Mouse (Mus musculus): Measurements from ENCODE around the gene Gm6217.
"Not testable (repeated sequence)": the region's sequence is repeated elsewhere in the genome, so short reads cannot be mapped to it uniquely, and the experiment has no call there.

Gene Gm6217

DNA sequence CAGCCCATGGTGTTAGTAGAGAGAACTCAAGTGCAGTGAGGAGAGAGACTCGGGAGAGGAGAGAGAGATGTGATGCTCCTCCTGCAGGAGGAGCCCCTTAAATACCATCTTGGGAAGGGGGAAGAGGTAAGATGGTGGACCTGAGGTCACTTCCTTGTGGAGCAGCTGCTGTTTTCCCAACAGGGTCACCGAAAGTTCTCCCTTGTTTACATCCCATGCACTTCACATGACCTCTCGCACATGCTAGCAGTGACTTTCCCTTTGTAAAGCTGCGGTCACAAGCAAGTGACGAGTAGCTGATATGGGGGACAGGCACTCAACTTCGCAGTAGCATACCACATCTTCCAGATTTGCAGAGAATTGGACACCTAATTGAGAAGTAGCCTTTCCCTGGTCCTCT is at the start of gene Gm6217:
Gene Gm6217 (minus strand): TSS at position 74 of the 400 bp plus-strand sequence.
- DNase-seq (ENCODE audit: low spot score in 2 of 2), result not testable (repeated sequence)

DNA sequence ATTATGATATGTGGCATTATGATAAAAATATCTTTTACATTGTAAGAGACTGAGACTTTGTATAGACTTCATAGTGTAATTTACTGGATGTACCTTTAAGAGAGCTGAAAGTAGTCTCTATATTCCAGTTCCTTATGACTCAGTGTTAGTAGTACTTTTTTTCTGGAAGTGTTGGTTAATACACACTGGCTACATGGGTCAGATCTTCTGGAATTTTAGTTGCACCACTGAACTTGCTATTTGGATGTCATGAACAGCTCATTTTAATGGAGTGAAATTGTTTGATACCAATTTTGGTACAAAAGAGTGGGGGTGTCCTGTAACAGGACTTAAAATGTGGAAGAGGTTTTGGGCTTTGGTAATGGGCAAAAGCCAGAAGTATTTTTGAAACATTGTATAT is 46.6 kb upstream of the Gm6217 start:
- DNase-seq (ENCODE audit: low spot score in 2 of 2), result no peak

DNA sequence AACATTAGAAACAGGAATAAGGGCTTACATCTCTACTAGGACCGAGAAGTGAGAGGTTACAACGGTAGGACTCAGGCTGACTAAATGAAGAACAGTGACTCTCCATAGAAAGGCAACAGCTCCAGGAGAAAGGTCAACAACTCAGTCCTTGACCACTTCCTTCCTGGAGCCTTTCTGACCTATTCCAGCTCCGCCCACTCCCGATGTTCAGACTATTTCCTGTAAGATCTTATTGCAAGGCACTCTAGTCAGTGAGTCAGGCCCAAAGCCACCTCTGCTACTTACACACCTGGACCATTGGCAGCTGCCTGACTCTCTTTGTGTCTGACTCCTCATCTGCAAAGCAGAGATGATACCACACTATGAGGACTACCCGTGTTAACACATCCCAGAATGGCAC is 44.6 kb upstream of the Gm6217 start:
- DNase-seq (ENCODE audit: low spot score in 2 of 2), result no peak

DNA sequence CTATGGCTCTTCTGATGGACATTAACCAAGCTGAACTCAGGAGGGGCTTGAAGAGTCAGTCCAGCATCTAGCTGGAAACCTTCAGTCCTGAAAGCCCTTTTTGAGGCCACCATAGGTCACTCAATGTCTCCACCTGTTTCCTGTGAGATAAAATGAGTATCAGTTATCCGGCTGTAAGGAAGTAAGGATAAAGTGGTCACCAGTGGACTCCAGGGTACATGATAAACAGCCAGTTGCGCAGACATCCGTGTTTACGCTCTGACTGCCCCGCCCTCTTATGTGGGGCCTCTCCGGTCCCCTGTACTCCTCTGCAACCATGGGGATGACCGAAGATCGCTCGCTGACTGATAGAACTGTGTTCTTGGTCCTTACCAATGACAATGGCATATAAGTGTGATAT is 43.1 kb upstream of the Gm6217 start:
- DNase-seq (ENCODE audit: low spot score in 2 of 2), result no peak

DNA sequence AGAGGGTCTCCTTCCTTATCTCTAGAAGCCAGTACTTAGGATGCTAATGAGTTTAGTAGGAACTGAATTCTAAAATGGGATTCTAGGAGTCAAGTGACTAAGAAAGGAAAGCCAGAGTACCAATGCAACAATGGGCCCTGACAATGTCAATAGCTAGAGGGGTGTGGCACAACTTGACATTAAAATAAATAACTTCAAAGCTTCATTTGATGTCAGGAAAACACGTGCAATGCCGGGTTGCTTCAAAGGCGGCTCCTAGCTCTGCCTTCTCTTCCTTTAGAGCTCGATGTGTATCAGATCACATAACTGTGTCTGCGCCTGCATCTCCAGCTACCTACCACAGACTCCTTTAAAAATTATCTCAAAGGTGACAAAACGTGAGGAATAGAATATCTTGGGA is 42.7 kb upstream of the Gm6217 start:
- DNase-seq (ENCODE audit: low spot score in 2 of 2), result no peak

DNA sequence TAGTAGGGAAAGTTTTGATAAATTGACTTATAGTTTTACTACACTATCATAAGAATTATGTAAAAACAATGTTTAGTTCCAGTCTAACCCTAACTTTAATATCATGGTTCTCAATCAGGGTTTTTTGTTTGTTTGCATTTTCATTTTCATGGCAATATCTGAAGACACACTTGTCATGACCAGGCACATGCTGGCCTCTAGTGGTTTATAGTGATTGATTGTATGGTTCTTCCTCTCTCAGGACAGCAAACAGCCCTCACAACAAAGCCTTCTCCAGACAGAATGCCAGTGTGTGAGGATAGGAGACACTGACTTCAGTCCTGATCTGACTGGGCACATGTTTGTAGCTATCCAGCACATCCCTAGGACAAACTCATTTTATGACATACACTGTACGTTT is 42.0 kb upstream of the Gm6217 start:
- DNase-seq (ENCODE audit: low spot score in 2 of 2), result no peak

DNA sequence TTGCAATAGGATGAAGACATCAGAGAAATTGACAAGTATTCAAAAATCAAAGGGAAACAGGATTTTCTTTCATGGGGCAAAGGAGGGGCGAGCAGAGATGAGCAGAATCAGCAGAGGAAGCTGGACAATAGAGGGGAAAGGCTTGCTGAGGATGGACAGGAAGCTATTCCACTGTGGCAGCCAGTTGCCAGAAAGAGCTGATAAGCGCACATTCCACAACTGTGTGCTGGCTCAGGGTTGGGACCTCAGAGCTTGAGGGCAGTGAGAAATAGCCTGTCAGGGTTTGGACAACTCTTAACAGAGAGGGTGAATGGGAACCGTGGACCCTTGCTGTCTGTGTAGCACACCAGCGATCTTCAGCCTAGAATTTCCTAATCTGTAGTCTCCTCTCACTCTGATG is 40.8 kb upstream of the Gm6217 start:
- DNase-seq (ENCODE audit: low spot score in 2 of 2), result peak; percentile 18 to 21

DNA sequence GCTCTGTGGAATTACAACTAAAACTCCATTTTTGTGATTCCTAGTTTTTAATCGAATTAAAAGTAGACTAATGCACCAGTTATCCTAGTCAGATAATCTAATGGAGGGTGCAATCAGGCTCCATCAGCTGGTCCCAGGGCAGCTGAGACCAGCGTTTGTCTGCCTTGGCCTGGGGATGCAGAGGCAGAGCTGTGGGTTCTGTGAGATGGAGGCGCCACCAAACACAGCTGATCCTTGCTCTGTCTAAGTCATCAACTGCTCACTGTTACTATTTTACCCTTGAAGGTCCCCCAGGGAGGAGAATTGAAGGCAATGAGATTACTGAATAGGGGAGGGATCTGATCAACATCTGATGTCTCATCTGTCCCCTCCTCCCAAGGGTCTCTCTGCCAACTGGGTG is 35.2 kb upstream of the Gm6217 start:
- no peak for DNase-seq (ENCODE audit: low spot score in 2 of 2)

DNA sequence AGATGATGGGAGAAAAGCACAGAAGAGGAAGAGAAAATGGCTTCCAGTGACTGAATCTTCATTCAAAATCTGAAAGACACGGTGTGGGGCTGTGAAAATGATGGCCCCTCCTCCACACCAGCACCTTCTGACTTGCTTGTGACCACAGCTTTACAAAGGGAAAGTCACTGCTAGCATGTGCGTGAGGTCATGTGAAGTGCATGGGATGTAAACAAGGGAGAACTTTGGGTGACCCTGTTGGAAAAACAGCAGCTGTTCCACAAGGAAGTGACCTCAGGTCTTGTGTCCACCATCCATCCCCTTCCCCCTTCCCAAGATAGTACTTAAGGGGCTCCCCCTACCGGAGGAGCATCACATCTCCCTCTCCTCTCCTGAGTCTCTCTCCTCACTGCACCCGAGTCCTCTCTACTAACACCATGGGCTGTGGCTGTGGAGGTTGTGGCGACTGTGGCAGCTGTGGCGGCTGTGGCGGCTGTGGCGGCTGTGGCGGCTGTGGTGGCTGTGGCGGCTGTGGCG is 28.7 kb upstream of the Gm6217 start, which contains the start of gene Gm47955:
Gene Gm47955 (plus strand): TSS at position 417 of the 516 bp plus-strand sequence.
- DNase-seq (ENCODE audit: low spot score in 2 of 2), result no peak

DNA sequence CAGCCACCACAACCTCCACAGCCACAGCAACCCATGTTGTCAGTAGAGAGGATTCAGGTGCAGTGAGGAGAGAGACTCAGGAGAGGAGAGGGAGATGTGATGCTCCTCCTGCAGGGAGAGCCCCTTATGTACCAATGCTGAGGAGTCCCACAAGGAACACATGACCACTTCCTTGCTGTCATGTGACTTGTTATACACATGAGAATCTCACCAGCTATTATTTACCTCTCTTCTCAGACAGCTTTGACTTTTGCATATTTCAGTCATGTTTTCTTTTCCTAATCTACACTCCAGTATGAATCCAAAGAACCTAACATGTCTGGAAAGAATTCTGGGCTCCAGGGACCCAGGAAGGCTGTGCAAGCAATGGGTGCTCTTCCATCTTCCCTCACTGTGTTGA is 24.7 kb upstream of the Gm6217 start, which contains the start of gene Gm7544:
Gene Gm7544 (minus strand): TSS at position 101 of the 400 bp plus-strand sequence.
- not testable (repeated sequence) for DNase-seq (ENCODE audit: low spot score in 2 of 2)

DNA sequence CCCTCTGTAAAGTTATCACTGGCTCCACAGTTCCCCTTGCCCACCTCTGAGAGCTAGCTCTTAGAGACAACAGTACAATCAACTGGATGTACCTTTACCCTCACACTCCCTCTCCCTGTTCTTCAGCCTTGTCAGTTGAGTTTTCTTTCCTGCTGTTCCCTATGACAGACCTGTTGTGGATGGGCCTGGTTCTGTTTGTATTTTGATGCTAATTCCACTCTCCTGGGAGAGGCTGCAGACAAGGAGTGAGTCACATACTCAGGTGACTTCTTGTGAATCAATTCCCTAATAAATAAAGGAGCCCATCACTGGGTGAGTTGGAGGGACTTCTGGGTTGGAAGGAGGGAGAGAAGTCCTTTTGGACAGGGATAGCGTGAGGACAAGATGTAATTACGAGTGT is 17.4 kb upstream of the Gm6217 start:
- no peak for DNase-seq (ENCODE audit: low spot score in 2 of 2)

DNA sequence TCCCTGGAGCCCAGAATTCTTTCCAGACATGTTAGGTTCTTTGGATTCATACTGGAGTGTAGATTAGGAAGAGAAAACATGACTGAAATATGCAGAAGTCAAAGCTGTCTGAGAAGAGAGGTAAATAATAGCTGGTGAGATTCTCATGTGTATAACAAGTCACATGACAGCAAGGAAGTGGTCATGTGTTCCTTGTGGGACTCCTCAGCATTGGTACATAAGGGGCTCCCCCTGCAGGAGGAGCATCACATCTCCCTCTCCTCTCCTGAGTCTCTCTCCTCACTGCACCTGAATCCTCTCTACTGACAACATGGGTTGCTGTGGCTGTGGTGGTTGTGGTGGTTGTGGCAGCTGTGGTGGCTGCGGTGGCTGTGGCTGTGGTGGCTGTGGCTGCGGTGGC is 14.8 kb upstream of the Gm6217 start:
- DNase-seq (ENCODE audit: low spot score in 2 of 2), result not testable (repeated sequence)

DNA sequence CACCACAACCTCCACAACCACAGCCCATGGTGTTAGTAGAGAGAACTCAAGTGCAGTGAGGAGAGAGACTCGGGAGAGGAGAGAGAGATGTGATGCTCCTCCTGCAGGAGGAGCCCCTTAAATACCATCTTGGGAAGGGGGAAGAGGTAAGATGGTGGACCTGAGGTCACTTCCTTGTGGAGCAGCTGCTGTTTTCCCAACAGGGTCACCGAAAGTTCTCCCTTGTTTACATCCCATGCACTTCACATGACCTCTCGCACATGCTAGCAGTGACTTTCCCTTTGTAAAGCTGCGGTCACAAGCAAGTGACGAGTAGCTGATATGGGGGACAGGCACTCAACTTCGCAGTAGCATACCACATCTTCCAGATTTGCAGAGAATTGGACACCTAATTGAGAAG is 12.1 kb upstream of the Gm6217 start, which contains the start of gene A030003K21Rik:
Gene A030003K21Rik (minus strand): TSS at position 94 of the 400 bp plus-strand sequence.
- not testable (repeated sequence) for DNase-seq (ENCODE audit: low spot score in 2 of 2)

DNA sequence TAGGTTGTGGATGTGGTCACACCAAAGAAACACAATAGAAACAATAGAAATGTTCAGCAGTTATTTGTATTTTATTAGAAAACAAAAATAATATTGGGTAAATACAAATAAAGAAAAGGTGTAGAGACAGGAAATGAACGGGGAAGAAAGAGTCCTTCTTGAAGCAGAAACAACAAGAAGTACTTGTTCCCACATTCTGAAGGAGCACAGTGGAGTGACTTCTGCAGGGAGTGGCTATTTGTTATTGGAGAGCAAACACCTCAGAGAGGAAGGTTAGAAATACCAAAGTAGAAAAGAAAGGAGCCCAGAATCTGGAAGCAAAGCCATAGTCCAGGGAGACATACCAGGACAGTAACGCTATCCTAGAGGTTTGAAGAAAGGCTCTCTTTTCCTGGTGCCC is 11.3 kb upstream of the Gm6217 start:
- DNase-seq (ENCODE audit: low spot score in 2 of 2), result not testable (repeated sequence)

DNA sequence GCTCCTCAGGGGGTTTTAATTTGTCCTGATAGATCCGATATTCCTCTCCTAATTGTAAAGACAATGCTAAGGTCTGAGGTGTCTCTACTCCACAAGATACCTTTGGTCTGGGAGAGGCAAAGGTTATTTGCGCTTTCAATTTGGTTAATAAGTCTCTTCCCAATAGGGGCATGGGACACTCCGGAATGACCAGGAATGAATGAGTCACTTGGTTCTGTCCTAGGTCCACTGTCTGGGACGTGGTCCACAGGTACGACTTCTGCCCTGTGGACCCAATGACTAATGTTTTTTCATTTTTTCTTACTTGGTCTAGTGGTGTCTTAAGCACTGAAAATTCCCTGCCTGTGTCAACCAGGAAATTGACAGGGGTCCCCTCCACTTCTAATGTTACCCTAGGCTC is 7.5 kb upstream of the Gm6217 start:
- no peak for DNase-seq (ENCODE audit: low spot score in 2 of 2)

DNA sequence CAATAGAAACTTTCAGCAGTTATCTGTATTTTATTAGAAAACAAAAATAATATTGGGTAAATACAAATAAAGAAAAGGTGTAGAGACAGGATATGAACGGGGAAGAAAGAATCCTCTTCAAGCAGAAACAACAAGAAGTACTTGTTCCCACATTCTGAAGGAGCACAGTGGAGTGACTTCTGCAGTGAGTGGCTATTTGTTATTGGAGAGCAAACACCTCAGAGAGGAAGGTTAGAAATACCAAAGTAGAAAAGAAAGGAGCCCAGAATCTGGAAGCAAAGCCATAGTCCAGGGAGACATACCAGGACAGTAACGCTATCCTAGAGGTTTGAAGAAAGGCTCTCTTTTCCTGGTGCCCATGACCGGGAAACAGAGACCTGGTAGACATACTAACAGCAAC is 641 bp downstream of the Gm6217 start:
- DNase-seq (ENCODE audit: low spot score in 2 of 2), result not testable (repeated sequence)

DNA sequence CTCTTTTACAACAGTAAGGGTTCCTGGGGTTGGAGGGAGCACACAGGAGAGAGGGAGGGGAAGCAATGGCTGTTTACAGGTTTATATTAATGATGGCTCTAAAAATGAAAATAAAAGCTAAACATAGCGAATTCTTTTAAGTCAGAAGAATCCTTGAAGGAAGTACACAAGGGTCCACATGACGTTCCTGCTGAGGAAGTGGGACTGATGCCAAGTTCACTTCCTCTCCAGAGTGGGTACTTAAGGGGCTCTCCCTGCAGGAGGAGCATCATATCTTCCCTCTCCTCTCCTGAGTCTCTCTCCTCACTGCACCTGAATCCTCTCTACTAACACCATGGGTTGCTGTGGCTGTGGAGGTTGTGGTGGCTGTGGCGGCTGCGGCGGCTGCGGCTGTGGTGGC is 6.5 kb downstream of the Gm6217 start, which contains the start of gene A030014E15Rik:
Gene A030014E15Rik (plus strand): TSS at position 268 of the 400 bp plus-strand sequence.
- DNase-seq (ENCODE audit: low spot score in 2 of 2), result no peak

DNA sequence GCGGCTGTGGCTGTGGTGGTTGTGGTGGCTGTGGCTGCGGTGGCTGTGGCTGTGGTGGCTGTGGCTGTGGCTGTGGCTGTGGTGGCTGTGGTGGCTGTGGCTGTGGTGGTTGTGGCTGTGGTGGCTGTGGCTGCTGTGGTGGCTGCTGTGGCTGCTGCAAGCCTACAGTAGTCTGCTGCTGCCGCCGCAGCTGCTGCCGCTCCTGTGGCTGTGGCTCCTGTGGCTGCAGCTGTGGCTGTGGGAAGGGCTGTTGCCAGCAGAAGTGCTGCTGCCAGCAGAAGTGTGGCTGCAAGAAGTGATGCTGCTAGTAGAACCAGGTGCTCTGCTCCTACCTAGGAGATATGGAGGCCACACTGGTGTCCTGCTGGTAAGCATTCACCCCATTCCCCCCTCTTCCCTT is 17.8 kb downstream of the Gm6217 start:
- DNase-seq (ENCODE audit: low spot score in 2 of 2), result not testable (repeated sequence)

DNA sequence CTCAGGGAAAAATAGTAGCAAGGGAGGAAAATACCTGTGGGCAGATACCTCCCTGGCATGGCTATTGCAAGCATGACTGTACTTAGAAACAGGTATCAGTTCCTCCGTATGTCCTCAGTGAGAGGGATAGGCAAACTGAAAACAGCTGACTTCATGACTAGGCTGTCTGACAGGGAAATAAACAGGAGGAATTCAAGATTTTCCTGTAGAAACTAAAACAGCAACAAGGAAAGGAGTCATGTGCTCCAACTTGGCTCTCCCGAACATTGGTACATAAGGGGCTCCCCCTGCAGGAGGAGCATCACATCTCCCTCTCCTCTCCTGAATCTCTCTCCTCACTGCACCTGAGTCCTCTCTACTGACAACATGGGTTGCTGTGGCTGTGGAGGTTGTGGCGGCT is 18.2 kb downstream of the Gm6217 start, which contains the start of gene A030005L19Rik:
Gene A030005L19Rik (plus strand): TSS at position 301 of the 400 bp plus-strand sequence.
- DNase-seq (ENCODE audit: low spot score in 2 of 2), result no peak

DNA sequence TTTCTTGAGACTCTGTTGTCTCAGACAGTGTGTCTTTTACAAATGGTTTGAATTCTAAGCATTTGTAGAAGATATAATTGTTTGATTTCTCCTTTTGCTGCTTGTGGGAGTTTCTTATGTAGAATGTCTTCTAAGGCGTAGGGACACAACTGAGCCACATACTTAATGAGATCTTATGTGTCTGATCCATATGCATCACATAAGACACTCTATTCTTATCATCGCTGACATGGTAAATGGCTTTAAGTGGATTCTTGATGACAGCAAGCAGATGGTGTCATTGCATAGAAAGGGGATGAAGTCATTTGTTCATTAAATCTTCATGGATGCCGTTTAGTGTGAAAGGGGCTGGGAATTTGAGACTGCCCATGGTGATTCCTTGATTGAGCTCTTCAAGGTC is 25.3 kb downstream of the Gm6217 start:
- DNase-seq (ENCODE audit: low spot score in 2 of 2), result no peak

DNA sequence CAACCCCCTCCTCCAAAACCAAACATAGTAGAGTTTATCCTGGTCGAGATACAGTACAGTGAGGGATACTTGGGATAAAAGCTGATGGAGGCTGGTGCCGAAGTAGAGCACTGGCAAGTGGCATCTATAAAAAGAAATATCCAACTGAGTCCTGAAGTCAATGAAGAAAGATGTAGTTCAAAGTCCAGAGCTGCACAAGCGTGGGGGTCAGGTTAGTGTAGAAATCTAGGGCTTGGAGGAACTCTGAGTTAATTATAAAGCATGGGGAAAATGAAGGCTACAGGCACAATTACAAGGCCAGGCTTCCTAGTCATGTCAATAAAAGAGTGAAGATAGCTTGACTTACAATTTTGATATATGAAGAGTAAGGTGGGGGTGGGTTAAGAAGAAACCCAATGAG is 30.0 kb downstream of the Gm6217 start:
- DNase-seq (ENCODE audit: low spot score in 2 of 2), result no peak

DNA sequence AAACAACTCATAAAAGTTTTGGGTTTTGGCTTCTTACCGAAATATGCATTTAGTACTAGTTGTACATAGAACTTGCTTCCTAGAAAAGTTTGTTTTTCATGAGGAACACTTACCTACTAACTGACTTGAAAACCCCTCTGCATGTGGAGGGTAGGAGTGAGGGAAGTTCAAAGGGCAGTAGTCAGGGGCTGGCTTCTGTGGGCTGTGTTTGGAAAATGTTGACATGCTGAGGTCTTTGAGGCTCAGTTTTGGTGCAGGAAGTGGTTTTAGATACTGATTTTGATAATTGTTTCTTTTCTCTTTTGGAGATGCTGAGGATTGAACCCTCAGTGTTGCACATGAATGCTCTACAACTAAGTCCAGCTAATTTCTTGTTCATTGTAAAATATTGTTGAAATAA is 30.6 kb downstream of the Gm6217 start:
- no peak for DNase-seq (ENCODE audit: low spot score in 2 of 2)

DNA sequence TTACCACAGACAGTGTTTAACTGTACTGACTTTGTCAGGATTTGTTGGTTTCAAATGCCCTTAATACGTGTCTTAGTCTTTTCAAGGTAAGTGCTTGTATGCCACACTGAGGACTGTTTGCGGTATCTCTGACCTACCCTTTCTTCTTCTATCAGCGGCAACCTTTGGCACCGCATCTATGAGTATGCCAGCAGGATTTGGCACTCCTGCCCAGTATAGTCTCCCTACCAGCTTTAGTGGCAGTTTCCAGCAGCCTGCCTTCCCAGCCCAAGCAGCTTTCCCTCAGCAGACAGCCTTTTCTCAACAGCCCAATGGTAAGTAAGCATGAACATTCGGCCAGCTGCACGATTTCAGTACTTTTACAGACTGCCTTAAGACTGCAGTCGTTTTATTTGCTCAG is 37.9 kb downstream of the Gm6217 start:
- DNase-seq (ENCODE audit: low spot score in 2 of 2), result no peak
